Comparison of ENCODE assay signal across 8 mouse cellular contexts in the genomic region with DNA sequence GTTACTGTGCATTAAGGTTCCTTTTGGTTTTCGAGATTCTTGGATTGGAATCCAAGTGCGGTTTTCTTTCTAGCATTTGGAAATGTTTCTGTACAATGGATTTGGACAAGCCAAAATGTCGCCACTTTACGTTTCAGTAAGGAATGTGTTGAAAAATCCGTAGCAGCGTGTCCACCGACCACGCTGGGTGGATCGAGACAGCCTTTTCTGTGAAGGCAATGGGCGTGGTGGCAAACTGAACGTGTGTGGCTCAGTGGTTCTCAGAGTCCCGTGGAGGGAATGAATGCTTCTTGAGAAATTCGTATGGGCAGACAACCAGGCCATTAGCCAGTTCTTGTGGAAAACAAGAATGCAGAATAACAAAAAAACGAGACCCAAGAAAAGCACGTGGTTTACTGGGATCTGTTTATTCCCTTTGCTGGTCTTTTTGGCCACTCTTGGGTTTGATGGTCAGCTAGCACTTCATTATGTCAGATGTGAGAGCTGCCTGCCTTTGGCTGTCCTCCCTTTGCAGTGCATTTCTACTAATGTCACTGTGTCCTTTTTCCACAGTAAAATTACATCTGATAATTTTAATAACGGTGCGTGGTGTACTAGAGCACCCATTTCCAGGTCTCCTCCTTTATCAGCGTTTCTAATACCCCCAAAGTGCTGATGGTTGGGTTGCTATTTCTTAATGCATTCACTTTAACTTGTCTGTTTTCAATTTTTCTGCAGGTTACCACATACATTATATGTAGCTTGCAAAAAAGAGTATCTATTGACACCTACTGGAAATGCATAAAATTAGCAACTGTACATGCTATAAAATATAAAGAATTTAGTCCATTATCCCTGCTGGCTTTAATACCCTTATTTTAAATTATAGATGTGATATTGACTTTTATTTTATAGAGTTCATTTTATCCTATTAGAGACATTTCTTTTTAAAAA. TPM values are rescaled to one million over a fixed set of nuclear protein-coding genes. Genes with fewer than 3 reads are reported as not detected.
A peak's percentile ranks its signal among the peaks of the same experiment; 100 is the strongest.
DNase-seq lines count a peak whose midpoint lies in the region; ATAC-seq and TF ChIP-seq lines count a peak whose summit lies in the region.

No protein-coding gene starts in this region.

- H3K27me3 ChIP-seq in heart, adult 2 months (ENCODE audit: control insufficient read depth, insufficient read depth, low read length), result no peaks in the 10 kb centered on the region
- H3K27me3 ChIP-seq in liver, embryonic 14.5 days (ENCODE audit: control insufficient read depth, insufficient read depth, low read length), result no peaks in the 10 kb centered on the region

- intact Hi-C loops in heart, adult 2 months (cut with DNase I), result loop anchor here (5.0 kb wide), 2 partner anchors 198 to 1662 kb away; a partner anchor contains a TSS
- intact Hi-C loops in heart, postnatal 36 days (cut with DNase I), result loop anchor here (5.0 to 10.0 kb wide), 2 partner anchors 130 to 193 kb away; no protein-coding TSS in a partner anchor

- TF ChIP-seq POLR2A in heart, adult 2 months (IDR thresholded peaks at IDR 0.05; ENCODE audit: insufficient read depth, low read depth, low read length), result no peak

- peak in 1 of 2 experiments; percentile 3 for DNase-seq in heart, adult 2 months
- no peak for DNase-seq in heart, postnatal 36 days
- DNase-seq in right cerebral cortex, postnatal 25 days, result peak; percentile 10
- DNase-seq in right cerebral cortex, postnatal 36 days (ENCODE audit: low spot score in 2 of 2), result no peak
- no peak for DNase-seq in liver, embryonic 14.5 days (ENCODE audit: low read depth in 3 of 3, low spot score in 3 of 3)
- DNase-seq in skeletal muscle tissue, adult 2 months (ENCODE audit: low read depth, low spot score), result peak; percentile 15
- DNase-seq in frontal cortex, postnatal 25 days (ENCODE audit: low spot score in 2 of 2), result no peak
- no peak for DNase-seq in layer of hippocampus, postnatal 36 days

- no peak overlapping the region; the same call in 1 of the 2 replicates for H3K4me3 ChIP-seq in heart, adult 2 months
- no peak overlapping the region for H3K4me3 ChIP-seq in liver, embryonic 14.5 days (ENCODE audit: insufficient read depth in 1 of 2, low read depth in 2 of 2, low read length in 2 of 2)

- peaks cover 1% of the 10 kb centered on the region; the same call in 1 of the 2 replicates for H3K4me1 ChIP-seq in heart, adult 2 months (ENCODE audit: control insufficient read depth, insufficient read depth, low read length)
- H3K4me1 ChIP-seq in liver, embryonic 14.5 days (replicated peaks; ENCODE audit: control insufficient read depth in 2 of 2, insufficient read depth in 2 of 2, low read length in 1 of 2), result peaks cover 0 to 3% of the 10 kb centered on the region in 2 experiments; a peak in 1 of 4 replicates

- H3K27ac ChIP-seq in heart, adult 2 months, result no peak overlapping the region
- H3K27ac ChIP-seq in liver, embryonic 14.5 days, result no peak overlapping the region

- no peak overlapping the region for H3K9ac ChIP-seq in heart, adult 2 months (ENCODE audit: low read depth, low read length)
- H3K9ac ChIP-seq in liver, embryonic 14.5 days (replicated peaks), result no peak overlapping the region

- 84% methylated on average over 18 of the region's 18 CpGs for WGBS in heart, adult 2 months
- WGBS in liver, embryonic 14.5 days (ENCODE audit: insufficient replicate concordance), result 55% methylated on average over 18 of the region's 18 CpGs

- no peaks in the 10 kb centered on the region for H3K36me3 ChIP-seq in heart, adult 2 months (ENCODE audit: control insufficient read depth, insufficient read depth, low read length)
- H3K36me3 ChIP-seq in liver, embryonic 14.5 days (replicated peaks; ENCODE audit: control insufficient read depth, insufficient read depth, low read depth), result no peaks in the 10 kb centered on the region

- H3K4me2 ChIP-seq in liver, embryonic 14.5 days (ENCODE audit: low read depth), result peak overlapping the region; percentile 81

- TF ChIP-seq EP300 in heart, adult 2 months (IDR thresholded peaks at IDR 0.05; ENCODE audit: insufficient read depth, low read depth, low read length), result no peak
- no peak for TF ChIP-seq EP300 in liver, embryonic 14.5 days (IDR thresholded peaks at IDR 0.05; ENCODE audit: low read depth)

- H3K9me3 ChIP-seq in liver, embryonic 14.5 days (ENCODE audit: control insufficient read depth, low read length), result no peaks in the 10 kb centered on the region

- ATAC-seq in liver, embryonic 14.5 days (ENCODE audit: insufficient read depth), result no peak

- no peaks in the 10 kb centered on the region; the same call in 1 of the 2 replicates for H3K79me2 ChIP-seq in heart, adult 2 months (replicated peaks; ENCODE audit: control insufficient read depth, insufficient read depth, low read length)

- peak; percentile 20; the same call in 1 of the 2 replicates for TF ChIP-seq CTCF in heart, adult 2 months (IDR thresholded peaks at IDR 0.05)
- TF ChIP-seq CTCF in liver, embryonic 14.5 days (IDR thresholded peaks at IDR 0.05; ENCODE audit: low read depth), result no peak

RNA-seq across cellular contexts. Expression of a gene that starts 1.6 kb away (rescaled TPM):
- total RNA-seq in heart, adult 2 months (2021), result 10 to 100 TPM; 31.2 to 35.4 TPM
- polyA plus RNA-seq in heart, adult 2 months (2012; rRNA removed), result 12.1 and 20.8 TPM in 2 replicates
- 10 to 100 TPM; 31.7 to 34.6 TPM for total RNA-seq in heart, postnatal 36 days (2021)
- 0.22 and 0.26 TPM in 2 replicates for polyA plus RNA-seq in liver, embryonic 14.5 days (2012; rRNA removed)
- polyA plus RNA-seq in liver, embryonic 14.5 days (2014; fragmentation: Nextera tagmentation; extraction: Ambion mirVana), result 0.05 and 0.16 TPM in 2 replicates
- total RNA-seq in layer of hippocampus, postnatal 36 days (2021), result 10 to 100 TPM; 26.0 to 26.8 TPM

Comparison
In these comparisons a context has a peak if more than half of its experiments do, and no peak if none do; other contexts are left out.
1. DNase-seq: peak in right cerebral cortex, postnatal 25 days (single experiment) and skeletal muscle tissue, adult 2 months (single experiment); none in heart, postnatal 36 days (0 of 2), right cerebral cortex, postnatal 36 days (0 of 2), liver, embryonic 14.5 days (0 of 3), frontal cortex, postnatal 25 days (0 of 2) and layer of hippocampus, postnatal 36 days (0 of 2).